Mouse (Mus musculus): ENCODE measurements at regions not wholly inside any gene's neighbourhood (a gene's known extent, or its start where the extent isn't known, plus 50 kb on each side); places are given as distances from the start of the nearest gene placed in this dataset.

DNA sequence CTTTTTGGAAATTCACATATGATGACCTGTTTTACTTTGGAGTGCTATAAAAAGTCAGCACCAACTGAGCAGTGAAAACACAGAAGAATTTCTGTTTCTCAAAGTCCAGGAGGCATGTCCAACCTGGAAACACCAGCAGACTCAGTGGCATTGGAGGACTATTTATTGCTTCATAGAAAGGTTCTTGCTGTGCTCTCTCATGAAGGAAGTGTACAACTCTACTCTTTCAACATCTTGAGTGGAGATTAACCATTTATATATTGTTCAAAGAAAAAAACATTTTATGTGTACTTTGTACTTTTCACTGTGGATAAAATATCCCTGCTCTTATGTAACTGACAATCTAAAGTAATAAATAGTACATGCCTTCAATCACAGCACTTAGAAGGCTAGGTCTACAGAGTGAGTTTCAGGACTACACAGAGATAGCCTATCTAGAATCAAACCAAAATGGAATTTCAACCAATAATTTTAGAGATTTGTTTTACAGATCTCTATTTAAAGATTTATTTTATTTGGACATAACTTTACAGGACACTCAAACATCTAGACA, 777.8 kb upstream of the Lcorl start:
- no peak for ATAC-seq (replicated peaks; ENCODE audit: low read depth, poor library complexity, severe bottlenecking)

All from common myeloid progenitor, adult 5-6 weeks (primary cell).